Mouse (Mus musculus): ENCODE results near the gene Gm21976. TPM values are rescaled to one million over a fixed set of nuclear protein-coding genes. Genes with fewer than 3 reads are reported as not detected.
A peak's percentile ranks its signal among the peaks of the same experiment; 100 is the strongest.

The Gm21976 gene
- polyA plus RNA-seq, 1 experiment from 2014 or later, result not detected

DNA sequence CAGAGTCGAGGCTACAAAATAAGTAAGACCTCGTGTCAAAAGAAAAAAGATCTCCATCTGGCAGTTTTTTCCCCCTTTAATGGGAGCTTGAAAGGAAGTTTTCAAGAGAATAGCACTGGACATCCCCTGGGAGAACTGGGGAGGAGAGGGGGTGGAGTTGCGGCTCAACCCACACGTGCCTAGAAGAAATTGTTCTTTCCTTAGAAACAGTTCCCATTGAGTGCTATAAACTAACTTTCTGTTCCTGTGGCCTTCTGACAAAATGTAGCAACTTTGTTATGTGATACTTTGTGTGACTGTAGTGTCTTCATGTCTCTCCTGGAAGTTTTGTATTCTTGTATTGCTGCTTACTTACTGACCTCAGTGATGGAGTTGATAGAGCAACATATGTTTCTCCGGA lies 15.6 kb upstream of the Gm21976 start:
- Histone ChIP-seq H3K27ac (no peak overlapping the region), H3K4me3 (peak overlapping the region; percentile 65), H3K27me3 (no peaks in the 10 kb centered on the region), H3K4me1 (peaks cover 18% of the 10 kb centered on the region), H3K36me3 (peaks cover 24% of the 10 kb centered on the region), H3K4me2 (replicated peaks) (peak overlapping the region; percentile 91), H3K9ac (peak overlapping the region; percentile 86), H3K9me3 (replicated peaks) (no peaks in the 10 kb centered on the region)
- 31% methylated on average over 5 of the region's 5 CpGs for WGBS
- ATAC-seq (ENCODE audit: low FRiP score), result no peak

DNA sequence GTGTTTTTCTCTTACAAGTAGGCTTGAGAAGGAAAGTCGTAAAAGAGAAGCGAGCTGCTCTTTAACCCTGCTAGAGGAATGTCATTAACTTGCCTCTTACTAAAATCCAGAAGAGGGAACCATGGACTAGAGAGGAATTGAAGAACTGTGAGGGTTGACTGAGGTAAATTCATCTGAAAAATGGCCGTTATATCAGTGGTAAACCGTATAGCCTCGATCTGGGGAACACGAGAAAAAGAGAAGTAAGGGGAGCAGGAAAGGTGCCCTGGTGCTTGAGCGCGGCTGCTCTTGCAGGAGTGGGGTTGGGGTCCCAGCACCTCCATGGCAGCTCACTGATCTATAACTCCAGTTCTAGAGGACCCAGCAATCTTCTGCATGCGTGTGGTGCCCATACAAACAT lies 5.7 kb upstream of the Gm21976 start:
- Histone ChIP-seq H3K36me3 (peaks cover 55% of the 10 kb centered on the region), H3K9me3 (replicated peaks) (no peaks in the 10 kb centered on the region), H3K4me2 (replicated peaks) (no peak overlapping the region), H3K4me1 (no peaks in the 10 kb centered on the region), H3K9ac (no peak overlapping the region), H3K27ac (no peak overlapping the region), H3K4me3 (no peak overlapping the region), H3K27me3 (no peaks in the 10 kb centered on the region)
- ATAC-seq (ENCODE audit: low FRiP score), result no peak
- WGBS, result 93% methylated on average over 9 of the region's 9 CpGs

DNA sequence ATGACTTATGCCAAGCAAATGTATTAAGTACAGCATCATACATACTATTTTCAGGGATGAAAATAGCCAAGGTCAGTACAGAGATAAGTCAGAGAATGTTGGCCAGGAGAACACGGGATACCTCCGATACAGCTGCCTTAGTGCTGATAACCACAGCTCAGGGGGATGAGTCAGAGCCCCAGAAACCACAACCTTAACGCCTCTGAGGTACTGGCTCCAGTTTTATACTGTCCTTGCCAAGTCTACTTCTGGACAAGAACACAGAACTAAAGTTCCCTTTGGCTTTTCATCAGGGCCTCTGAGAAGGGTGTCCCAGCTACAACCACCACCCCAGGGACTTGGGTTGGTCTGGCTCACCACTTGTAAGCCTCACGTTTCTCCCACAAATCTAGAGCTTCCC lies 4.0 kb upstream of the Gm21976 start:
- H3K4me2 ChIP-seq (replicated peaks), result no peak overlapping the region
- 87% methylated on average over 4 of the region's 4 CpGs for WGBS

DNA sequence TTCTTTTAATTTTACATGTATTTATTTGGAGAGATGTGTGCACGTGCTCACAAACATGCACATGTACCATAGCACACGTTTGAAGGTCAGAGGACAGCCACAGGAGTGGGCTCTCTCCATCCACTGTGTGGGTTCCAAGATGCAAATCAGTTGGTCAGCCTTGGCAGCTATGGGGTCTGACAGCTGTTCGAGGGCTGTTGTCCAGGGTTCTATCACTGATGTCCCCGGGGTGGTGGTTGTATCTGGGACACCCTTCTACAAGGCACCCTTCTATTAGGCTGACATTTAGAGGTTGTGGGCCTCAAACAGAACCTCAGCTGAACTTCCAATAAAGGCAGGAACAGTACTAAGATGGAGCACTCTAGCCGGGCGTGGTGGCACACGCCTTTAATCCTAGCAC lies 3.4 kb upstream of the Gm21976 start:
- Histone ChIP-seq H3K4me3 (no peak overlapping the region), H3K9ac (no peak overlapping the region), H3K9me3 (replicated peaks) (no peaks in the 10 kb centered on the region), H3K27me3 (no peaks in the 10 kb centered on the region), H3K36me3 (peaks cover 42% of the 10 kb centered on the region), H3K27ac (no peak overlapping the region), H3K4me2 (replicated peaks) (no peak overlapping the region), H3K4me1 (no peaks in the 10 kb centered on the region)
- no peak for ATAC-seq (ENCODE audit: low FRiP score)
- WGBS, result 88% methylated on average over 7 of the region's 7 CpGs

More for the DNA sequence above, 4.0 kb upstream of the Gm21976 start:
- no peaks in the 10 kb centered on the region for H3K27me3 ChIP-seq
- ATAC-seq (ENCODE audit: low FRiP score), result no peak
- no peak overlapping the region for H3K4me3 ChIP-seq
- no peaks in the 10 kb centered on the region for H3K9me3 ChIP-seq (replicated peaks)
- peaks cover 48% of the 10 kb centered on the region for H3K36me3 ChIP-seq
- no peak overlapping the region for H3K27ac ChIP-seq
- no peaks in the 10 kb centered on the region for H3K4me1 ChIP-seq
- no peak overlapping the region for H3K9ac ChIP-seq

DNA sequence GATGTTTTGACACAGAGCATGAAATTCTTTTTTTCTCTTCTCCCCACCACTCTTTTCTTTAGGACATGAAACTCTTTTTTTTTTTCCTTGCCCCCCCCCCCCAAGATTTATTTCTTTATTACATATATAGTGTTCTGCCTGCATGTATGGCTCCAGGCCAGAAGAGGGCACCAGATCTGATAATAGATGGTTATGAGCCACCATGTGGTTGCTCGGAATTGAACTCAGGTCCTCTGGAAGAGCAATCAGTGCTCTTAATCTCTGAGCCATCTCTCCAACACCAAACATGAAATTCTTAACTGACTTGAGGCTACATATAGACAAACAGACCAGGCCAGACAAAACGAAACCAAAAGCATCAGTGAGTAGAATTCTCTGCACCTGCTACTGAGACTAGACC lies 2.2 kb upstream of the Gm21976 start:
- ATAC-seq (ENCODE audit: low FRiP score), result no peak
- Histone ChIP-seq H3K36me3 (peaks cover 31% of the 10 kb centered on the region), H3K4me3 (no peak overlapping the region), H3K9me3 (replicated peaks) (no peaks in the 10 kb centered on the region), H3K27me3 (no peaks in the 10 kb centered on the region), H3K27ac (no peak overlapping the region), H3K4me2 (replicated peaks) (no peak overlapping the region), H3K9ac (no peak overlapping the region), H3K4me1 (no peaks in the 10 kb centered on the region)
- 86% methylated on average over 2 of the region's 2 CpGs for WGBS

DNA sequence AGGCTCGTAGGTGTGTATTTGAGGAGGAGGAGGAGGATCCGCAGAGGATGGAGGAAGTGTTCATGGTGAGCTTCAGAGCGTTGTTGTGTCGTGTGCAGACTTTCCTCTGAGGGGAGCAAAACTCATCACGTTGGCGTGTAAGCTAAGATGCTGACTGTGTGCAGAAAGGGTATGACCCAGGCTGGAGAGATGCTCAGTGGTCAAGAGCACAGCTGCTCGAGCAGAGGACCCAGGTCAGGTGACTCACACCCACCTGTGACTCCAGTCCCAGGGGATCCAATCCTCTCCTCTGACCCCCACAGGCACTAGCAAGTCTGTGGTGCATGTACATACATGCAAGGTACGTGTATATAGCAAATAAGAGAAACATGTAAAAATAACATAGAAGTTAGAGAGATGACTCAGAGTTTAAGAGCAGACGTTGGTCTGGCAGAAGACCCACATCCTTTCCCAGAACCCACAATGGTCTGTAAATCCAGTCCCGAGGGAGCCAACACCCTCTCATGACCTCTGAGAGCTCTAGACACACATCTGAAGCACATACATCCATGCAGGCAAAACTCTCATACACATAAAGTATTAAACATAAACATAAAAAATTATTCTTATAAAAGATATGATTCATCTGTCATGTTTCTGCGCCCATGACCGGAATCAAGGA lies 1.4 kb downstream of the Gm21976 start:
- Histone ChIP-seq H3K4me1 (no peaks in the 10 kb centered on the region), H3K9ac (no peak overlapping the region), H3K27me3 (no peaks in the 10 kb centered on the region), H3K36me3 (peaks cover 2% of the 10 kb centered on the region; the same call in 1 of the 2 replicates), H3K9me3 (replicated peaks) (no peaks in the 10 kb centered on the region), H3K4me3 (no peak overlapping the region), H3K27ac (no peak overlapping the region), H3K4me2 (replicated peaks) (no peak overlapping the region)
- no peak for ATAC-seq (ENCODE audit: low FRiP score)
- 83% methylated on average over 12 of the region's 12 CpGs for WGBS

DNA sequence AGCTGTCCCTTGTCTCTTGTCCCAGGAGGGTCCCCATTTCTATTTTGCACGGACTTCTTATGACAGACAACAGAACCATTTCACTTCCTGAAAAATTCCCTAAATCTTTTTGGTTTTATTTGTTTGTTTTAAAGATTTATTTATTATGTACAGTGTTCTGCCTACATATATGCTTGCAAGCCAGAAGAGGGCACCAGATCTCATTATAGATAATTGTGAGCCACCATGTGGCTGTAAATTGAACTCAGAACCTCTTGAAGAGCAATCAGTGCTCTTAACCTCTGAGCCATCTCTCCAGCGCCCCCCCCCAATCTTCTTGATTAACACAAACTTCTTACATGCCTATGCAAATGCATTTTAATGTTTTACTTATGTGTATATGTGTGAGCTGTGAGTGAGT lies 11.0 kb downstream of the Gm21976 start:
- no peak overlapping the region for H3K27ac ChIP-seq
- ATAC-seq (ENCODE audit: low FRiP score), result no peak

DNA sequence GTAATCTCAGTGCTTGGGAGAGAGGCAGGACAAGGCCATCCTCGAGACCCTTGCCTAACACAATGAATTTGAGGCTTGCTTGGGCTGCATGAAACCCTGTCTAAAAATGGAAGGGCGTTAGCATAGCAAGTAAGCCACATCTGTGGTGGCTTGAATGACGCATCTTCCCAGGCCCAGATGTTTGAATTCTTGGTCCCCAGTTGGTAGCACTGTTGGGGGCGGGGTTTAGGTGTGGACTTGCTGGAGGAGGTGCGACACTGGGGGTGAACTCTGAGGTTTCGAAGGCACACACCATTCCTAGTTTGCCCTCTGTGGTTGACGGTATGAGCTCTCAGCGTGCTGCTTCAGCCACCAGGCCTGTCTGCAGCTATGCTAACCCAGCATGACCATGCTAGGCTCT lies 12.0 kb downstream of the Gm21976 start:
- no peaks in the 10 kb centered on the region for H3K4me1 ChIP-seq
- no peaks in the 10 kb centered on the region for H3K36me3 ChIP-seq
- H3K9me3 ChIP-seq (replicated peaks), result no peaks in the 10 kb centered on the region
- H3K4me3 ChIP-seq, result no peak overlapping the region
- ATAC-seq (ENCODE audit: low FRiP score), result no peak
- 79% methylated on average over 8 of the region's 8 CpGs for WGBS
- H3K27me3 ChIP-seq, result no peaks in the 10 kb centered on the region
- H3K9ac ChIP-seq, result no peak overlapping the region
- H3K4me2 ChIP-seq (replicated peaks), result no peak overlapping the region
- no peak overlapping the region for H3K27ac ChIP-seq

More for the DNA sequence above, 11.0 kb downstream of the Gm21976 start:
- Histone ChIP-seq H3K9ac (no peak overlapping the region), H3K27me3 (no peaks in the 10 kb centered on the region), H3K36me3 (no peaks in the 10 kb centered on the region), H3K4me2 (replicated peaks) (no peak overlapping the region), H3K4me3 (no peak overlapping the region), H3K4me1 (no peaks in the 10 kb centered on the region), H3K9me3 (replicated peaks) (no peaks in the 10 kb centered on the region)
- WGBS, result 45% methylated on average over 2 of the region's 2 CpGs

DNA sequence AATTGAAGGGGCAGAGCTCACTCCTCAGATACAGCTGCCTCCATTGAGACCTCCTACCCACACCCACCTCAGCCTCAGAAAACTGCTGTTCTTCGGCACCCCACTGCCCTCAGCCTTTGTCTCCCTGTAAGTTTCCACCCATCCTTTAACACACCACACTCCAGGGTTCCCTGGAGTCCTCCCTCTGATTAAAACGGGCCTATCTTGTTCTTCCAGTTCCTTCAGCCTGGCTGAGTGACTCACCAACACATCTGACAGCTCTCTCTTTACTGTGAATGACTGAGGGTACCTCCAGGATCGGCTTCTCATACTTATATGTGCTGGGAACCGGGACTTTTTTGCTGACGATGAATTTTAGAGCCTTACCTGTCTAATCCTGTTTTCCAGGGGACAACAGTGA lies 16.4 kb downstream of the Gm21976 start:
- no peak overlapping the region for H3K4me3 ChIP-seq
- WGBS, result 46% methylated on average over 5 of the region's 5 CpGs
- H3K9ac ChIP-seq, result no peak overlapping the region
- H3K27me3 ChIP-seq, result no peaks in the 10 kb centered on the region; the same call in 1 of the 2 replicates
- no peak for ATAC-seq (ENCODE audit: low FRiP score)
- no peaks in the 10 kb centered on the region for H3K36me3 ChIP-seq
- no peak overlapping the region for H3K4me2 ChIP-seq (replicated peaks)
- no peaks in the 10 kb centered on the region for H3K9me3 ChIP-seq (replicated peaks)
- H3K27ac ChIP-seq, result no peak overlapping the region
- H3K4me1 ChIP-seq, result no peaks in the 10 kb centered on the region

DNA sequence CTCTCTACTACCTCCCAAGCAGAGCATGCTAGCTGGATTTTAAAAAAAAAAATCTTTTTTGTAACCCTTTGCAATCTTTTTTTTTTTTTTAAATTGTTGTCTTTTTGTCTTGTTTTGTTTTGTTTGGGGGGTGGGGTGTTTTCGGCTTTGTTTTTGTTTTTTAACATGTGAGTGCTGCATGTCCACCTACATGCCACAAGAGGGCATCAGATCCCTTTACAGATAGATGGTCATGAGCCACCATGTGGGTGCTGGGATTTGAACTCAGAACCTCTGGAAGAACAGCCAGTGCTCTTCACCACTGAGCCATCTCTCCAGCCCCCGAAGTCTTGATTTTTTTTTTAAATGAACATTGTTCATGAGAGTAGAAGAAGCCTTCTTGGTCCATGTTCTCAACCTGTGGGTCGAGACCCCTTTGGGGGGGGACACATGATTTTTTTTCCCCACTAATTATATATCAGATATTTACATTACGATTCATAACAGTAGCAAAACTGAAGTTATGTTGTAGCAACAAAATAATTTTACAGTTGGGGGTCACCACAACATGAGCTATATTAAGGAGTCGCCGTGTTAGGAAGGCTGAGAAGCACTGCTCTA lies 18.3 kb downstream of the Gm21976 start:
- Histone ChIP-seq H3K27me3 (no peaks in the 10 kb centered on the region; the same call in 1 of the 2 replicates), H3K4me1 (no peaks in the 10 kb centered on the region), H3K27ac (no peak overlapping the region), H3K9me3 (replicated peaks) (no peaks in the 10 kb centered on the region), H3K4me2 (replicated peaks) (no peak overlapping the region), H3K36me3 (no peaks in the 10 kb centered on the region), H3K4me3 (no peak overlapping the region), H3K9ac (no peak overlapping the region)
- ATAC-seq (ENCODE audit: low FRiP score), result no peak
- 91% methylated on average over 6 of the region's 6 CpGs for WGBS

DNA sequence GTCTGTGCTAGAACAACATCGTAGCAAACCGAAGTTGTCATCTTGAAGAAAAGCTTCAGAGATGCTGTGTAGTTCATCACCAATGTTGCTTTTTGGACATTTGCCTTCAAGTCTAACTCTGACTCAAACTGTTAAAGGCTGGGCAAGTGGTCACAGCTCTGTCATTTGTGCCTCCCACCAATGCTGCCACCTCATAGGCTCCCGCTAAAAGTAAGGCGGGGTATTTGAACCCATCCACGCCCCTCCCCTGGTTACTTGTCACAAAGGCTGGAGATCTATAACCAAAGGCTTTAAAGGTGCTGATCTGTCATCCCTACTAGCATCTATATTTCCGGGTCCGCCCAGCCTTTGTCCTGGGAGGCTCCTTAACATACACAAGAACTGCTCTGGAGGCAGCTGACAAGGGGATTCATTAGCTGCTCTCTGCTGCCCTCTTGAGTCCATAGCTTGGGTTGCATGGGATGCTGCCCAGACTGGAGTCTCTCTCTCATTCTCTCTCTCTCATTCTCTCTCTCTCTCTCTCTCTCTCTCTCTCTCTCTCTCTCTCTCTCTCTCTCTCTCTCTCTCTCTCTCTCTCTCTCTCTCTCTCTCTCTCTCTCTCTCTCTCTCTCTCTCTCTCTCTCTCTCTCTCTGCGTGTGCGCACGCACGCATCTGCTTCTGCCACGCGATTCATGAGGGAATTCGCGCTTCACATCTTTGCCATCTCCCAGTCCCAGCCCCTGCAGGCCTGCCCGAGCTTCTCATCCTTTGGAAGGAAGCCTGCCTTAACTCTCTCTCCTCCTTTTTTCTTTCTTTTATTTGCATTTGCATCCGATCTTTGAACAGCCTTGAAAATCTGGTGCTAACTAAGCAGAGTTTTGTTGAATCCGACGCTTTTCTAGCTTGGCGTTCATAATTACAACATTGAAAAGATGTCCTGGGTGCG lies 19.4 kb downstream of the Gm21976 start:
- no peaks in the 10 kb centered on the region for H3K9me3 ChIP-seq (replicated peaks)
- ATAC-seq (ENCODE audit: low FRiP score), result peak; percentile 79
- H3K4me1 ChIP-seq, result no peaks in the 10 kb centered on the region
- H3K9ac ChIP-seq, result no peak overlapping the region
- H3K27ac ChIP-seq, result no peak overlapping the region
- WGBS, result 51% methylated on average over 21 of the region's 21 CpGs
- H3K27me3 ChIP-seq, result no peaks in the 10 kb centered on the region; the same call in 1 of the 2 replicates
- H3K4me2 ChIP-seq (replicated peaks), result peak overlapping the region; percentile 36; the same call in 1 of the 2 replicates
- H3K36me3 ChIP-seq, result no peaks in the 10 kb centered on the region
- H3K4me3 ChIP-seq, result no peak overlapping the region

DNA sequence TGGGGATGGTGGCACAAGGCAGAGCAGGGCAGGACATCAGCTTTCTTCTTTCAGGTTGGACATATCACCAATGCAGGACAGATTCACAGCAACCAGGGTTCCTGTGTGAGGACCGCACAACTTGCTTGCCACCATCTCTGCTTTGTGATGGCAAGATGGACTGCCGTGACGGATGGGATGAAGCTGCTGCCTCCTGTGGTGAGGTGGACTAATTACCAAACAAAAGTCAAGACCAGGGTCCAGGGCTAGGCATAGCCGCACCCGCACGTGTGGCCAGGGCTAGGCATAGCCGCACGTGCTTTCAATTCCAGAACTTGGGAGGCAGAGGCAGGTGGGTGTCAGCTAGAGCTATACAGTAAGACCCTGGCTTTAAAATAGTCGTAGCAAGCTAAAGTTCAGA lies 25.6 kb downstream of the Gm21976 start:
- no peak overlapping the region for H3K4me2 ChIP-seq (replicated peaks)
- H3K9me3 ChIP-seq (replicated peaks), result no peaks in the 10 kb centered on the region
- no peak overlapping the region for H3K27ac ChIP-seq
- H3K9ac ChIP-seq, result no peak overlapping the region
- no peaks in the 10 kb centered on the region for H3K27me3 ChIP-seq
- WGBS, result 86% methylated on average over 9 of the region's 9 CpGs
- peaks cover 27% of the 10 kb centered on the region for H3K36me3 ChIP-seq
- H3K4me1 ChIP-seq, result no peaks in the 10 kb centered on the region; the same call in 1 of the 2 replicates
- no peak overlapping the region for H3K4me3 ChIP-seq
- ATAC-seq (ENCODE audit: low FRiP score), result no peak
